Mouse (Mus musculus) lung, postnatal 4 days (tissue): ENCODE data around the gene Gm20708.

Experiments used
- DNase-seq, 2 experiments: peaks; one replicate each; pipeline ENCODE4 v3.0.0; 2021

Gene Gm20708

DNA sequence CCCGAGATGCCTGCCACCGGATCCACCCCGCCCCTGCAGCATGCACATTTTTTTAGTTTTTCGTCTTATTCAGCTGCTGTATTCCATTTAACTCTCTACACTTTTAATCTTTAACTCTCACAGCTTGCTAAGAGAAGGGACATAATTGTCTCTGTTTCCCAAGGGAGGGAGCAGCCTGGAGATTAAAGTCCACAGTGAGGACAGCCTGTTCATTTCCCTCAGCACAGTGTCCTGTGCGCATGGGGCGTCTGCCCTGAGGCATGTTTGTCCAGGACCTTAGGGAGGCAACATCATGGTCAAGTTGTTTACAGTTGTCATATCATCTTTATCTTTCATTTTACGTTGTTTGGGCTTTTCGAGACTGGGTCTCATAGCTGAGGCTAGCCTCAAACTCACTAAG lies 24.6 kb downstream of the Gm20708 start:
- no peak for DNase-seq

DNA sequence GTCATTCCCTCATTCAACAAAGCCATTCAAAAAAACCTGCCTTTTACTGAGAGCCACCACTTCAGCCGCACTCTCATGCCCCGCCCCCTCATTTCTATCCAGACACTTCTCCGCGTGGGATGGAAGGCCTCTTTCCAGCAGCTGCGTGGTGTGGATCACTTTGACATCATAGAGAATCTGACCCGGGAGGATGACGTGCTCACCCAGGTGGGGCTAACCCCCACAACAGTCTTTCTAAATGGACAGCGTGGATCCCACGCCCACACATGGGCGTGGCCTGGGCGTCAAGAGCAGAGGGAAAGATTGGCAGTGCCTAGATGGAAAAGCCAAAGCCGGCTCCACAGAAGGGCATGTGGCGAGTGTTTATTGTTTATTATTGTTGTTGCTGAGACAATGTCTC lies 26.8 kb downstream of the Gm20708 start:
- DNase-seq, result peak; percentile 46 to 72

DNA sequence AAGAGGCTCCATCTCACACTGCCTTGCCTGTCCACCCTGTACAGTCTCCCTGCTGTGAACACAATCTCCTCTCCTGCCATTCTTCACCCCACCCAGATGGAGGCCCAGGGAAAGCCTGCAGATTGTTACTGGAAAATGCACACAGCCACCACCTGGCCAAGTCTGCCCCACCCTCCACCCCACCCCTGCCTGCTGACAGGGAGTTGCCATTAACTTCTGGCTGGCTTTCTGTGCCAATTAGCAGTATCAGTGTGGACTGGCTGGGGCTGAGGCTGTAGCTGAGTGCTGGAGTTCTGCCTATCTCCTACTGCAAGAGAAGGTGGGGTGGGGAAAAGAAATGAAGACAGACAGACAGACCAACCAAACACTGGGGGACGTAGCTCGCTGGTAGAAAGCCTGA lies 29.1 kb downstream of the Gm20708 start:
- no peak for DNase-seq

DNA sequence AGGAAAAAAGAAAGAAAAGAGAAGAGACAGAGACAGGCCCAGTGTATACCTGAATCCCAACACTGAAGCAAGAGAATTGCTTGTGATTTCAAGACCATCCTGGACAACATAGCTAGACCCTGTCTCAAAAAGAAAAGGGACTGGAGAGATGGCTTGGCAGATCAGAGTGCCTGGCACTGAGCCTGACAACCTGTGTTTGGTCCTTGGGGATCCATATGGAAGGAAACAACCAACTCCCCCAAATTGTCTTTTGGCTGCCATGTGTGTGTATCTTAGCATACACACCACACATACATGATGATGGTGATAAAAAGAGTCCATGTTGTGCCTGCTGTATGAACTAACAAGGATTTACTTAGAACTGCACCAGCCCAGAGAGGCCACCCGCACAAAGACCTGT lies 29.6 kb downstream of the Gm20708 start:
- no peak for DNase-seq

DNA sequence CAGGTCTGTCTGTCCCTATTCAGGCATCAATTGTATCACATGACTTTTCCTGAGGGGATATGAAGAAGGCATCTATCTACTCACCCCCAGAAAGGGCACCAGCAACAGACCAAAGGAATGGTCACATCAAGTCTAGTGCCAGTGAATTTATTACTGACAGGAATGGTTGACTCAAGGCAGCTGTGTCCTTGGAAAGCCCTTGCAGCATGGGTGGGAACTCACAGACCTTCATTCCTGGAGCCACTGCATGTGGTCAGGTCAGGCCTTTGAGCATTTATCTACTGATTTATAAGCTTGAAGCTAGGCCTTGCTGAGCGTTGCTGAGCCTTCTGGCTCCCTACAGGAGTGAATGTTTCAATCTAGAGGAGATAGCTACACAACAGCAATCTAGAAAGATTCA lies 31.4 kb downstream of the Gm20708 start:
- DNase-seq, result no peak

DNA sequence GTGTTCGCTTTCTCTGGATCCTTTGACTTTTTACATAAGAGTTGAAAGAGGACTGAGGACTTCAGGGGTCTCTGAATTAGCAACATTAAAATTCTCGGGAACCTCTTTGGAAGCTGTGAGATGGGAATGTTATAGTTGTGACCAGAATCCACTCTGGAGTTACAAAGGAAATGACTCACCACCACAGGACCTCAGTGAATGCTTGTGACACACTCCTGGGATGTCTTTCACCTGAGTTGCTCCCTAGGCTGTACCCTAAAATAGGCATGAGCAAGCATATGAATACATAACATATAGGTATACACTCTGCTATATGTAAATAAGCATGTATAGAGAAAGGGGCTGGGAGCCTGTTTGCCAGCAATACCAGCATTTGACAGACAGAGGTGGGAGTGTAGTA lies 34.0 kb downstream of the Gm20708 start:
- DNase-seq, result no peak

DNA sequence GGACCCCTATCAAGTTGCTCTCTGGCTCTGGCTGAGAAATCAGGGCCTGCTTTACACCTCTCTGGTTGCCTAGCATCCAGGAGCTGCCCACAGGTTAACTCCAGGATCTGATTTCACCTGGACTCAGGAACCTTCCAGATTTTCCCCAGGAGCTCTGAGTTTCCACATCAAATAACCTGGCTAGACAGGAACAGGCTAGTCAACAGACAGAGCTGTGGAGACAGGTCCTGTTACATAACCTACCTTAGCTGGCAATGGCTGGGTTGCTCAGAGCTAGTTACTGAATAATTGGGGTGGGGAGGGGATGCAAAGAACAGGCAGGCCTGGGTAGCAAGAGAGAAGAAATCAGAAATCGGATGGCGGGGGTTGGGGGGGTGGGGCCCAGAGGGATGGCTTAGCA lies 35.5 kb downstream of the Gm20708 start:
- no peak for DNase-seq

DNA sequence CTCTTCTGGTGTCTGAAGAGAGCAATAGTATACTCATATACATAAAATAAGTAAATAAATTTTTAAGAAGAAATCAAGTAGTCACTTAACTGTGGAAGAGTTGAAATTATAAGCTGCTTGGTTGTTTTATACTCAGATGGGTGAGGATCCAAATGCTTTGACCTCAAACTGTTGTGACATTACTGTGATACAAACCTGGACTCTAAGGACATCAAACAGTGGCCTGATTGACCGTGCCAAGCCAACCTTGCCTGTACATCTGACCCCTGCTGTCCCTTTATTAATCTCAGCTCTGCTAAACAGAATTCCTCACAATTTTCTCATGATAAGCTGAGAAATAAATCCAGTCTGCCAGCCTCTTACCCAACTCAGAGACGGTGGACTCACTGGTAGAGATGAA lies 36.2 kb downstream of the Gm20708 start:
- DNase-seq, result no peak

DNA sequence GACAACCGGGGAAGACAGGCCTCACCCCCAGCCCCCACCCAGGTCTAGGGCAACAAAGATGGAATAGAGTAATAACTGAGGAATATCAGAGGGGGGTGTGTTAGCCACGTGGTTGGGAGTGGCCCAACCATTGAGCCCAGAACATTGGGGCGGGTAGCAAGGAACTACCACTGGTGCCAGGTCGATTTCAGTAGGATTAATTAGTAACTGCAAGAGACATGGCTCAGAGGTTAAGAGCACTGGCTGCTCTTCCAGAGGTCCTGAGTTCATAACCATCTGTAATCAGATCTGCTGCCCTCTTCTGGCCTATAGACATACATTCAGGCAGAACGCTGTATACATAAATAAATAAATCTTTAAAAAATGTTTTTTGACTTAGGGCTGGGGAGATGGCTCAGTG lies 37.2 kb downstream of the Gm20708 start:
- no peak for DNase-seq

DNA sequence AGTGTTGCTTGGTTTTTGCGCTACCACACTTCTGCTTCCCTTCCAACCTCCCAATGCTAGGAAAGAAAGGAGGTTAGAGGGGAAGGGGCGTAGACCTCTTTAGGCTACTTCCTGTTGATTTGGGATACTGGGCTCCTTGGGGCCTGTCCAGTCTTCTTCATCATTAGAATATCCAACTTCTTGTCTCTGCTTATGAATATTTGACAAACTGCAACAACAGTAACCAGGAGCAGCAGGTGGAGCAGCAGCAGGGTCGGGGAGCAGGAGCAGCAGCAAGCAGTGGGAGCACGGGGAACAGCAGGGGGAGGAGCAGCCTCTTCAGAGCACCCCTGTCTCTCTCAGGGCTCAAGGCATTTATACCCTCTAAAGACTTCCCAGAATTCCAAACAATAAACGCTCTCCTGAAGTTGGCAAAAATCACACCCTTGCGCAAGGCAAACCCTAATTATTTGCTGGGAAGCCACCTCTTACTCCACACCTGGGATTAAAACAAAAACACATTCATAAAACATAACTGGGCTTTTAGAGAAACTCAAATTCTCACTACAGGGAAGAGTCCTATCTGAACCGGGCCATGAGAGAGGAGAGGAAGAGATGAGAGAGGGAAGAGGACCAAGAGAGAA lies 38.2 kb downstream of the Gm20708 start:
- DNase-seq, result no peak

DNA sequence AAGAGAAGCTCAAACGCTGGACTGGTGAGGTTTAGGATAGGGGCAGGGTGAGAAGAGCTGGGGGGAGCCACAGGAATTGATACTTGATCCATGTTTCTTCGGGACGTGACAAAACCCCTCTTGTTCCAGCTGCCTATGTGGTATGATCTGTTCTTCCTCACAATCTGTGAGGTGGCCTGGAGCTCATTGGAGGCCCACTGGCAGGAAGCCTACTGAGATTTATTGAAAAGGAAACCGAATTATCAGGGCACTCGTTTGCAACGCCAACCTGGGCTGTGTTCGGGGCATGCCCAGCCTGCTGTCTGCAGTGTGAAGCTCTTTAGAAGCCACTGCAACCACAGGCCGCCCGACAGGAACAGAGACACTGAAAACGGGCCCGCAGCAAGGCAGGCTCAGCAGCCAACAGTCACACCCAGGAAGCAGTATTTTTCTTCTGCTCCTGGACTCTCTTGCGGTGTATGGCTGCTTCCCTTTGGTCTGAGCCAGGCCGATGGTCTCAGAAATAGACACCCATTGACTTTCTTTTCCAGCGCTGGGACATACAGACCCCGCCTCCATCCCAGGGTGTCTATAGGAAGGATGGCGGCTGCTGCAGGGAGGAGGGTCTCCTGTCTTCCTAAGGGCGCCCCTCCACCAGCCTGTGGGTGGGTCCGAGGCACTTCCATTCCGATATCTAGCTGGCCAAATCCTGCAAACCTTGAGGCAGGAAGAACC lies 39.0 kb downstream of the Gm20708 start:
- DNase-seq, result peak; percentile 67 to 68

DNA sequence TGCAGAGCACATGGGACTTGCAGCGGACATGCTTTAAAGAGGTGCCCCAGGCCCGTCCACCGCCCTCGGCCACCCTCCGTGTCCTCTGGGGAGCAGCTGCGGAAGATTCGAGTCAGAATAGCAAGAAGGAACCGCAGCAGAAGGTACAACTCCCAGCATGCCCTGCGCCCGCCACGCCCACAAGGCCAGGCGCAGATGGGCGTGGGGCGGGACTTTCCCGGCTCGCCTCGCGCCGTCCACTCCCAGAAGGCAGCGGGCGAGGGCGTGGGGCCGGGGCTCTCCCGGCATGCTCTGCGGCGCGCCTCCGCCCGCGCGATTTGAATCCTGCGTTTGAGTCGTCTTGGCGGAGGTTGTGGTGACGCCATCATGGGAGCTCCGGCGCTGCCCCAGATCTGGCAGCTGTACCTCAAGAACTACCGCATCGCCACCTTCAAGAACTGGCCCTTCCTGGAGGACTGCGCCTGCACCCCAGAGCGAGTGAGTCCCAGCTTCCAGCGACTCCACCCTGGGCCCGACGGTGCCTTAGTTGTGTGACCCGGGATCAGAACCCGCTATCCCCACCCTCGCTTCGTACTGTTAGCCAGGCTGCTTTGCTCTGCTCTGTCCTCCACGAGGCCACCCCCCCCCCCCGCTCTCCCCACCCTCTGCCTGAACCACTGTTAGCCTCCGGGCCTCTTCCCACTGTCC lies 39.7 kb downstream of the Gm20708 start, which contains the start of gene Birc5:
Gene Birc5, plus strand, starts transcription at position 267 of the 687 bp plus-strand sequence.
- peak; percentile 98 to 99 for DNase-seq

DNA sequence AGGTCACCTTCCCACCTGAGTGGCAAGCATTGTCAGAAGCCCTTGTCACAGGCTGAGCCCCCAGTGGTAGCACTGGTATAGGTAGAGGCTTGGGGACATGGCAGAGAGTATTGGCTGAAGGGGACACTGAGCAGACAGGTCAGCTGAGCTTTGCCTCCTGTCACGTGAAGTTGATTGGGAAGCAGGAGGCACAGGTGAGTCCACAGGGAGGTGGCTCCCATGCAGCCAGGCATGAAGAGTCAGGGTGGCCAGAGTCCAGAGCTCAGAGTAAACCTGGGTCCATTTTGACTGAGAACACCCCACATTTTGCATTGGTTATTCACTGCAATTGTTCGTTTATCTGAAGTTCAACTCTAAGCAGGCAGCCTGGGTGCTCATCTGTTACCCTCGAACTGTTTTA lies 43.4 kb downstream of the Gm20708 start:
- no peak for DNase-seq

DNA sequence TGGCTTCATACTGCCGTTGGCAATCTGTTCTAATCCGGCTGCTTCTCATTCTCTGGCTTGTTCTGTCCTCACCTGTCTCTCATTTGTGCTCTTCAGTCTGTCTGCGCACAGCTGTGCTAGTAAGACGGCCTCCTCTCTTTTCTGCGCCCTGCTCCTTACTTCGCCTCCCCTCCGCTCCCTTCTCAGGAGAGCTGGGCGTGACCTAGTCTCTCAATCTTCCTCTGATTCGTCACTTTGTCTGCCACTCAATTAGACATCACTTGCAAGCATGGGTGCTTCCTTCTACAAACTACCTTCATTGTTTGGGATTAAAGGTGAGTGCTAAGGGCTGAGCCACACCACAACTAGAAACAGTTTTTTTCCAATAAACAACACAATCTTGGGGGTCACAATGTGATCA lies 44.8 kb downstream of the Gm20708 start:
- DNase-seq, result no peak

DNA sequence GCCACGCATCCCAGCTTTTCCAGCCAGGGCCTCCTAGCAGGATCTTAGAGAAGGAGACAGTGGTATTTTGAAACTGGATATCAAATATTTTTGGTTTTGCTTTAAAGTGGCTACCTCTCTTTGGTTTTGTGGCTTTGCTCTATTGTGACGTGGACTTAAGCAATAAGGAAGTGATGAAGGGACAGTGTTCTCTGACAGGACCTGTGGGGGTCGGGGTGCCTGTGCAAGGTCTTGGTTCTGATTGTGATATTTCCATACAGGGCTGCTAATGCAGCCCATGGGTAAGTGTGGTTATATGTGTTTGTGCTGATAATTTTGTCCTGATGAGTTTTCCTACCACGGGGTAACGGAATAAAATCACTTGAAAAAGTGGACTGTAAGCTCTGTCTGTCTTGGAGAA lies 45.9 kb downstream of the Gm20708 start:
- no peak for DNase-seq

DNA sequence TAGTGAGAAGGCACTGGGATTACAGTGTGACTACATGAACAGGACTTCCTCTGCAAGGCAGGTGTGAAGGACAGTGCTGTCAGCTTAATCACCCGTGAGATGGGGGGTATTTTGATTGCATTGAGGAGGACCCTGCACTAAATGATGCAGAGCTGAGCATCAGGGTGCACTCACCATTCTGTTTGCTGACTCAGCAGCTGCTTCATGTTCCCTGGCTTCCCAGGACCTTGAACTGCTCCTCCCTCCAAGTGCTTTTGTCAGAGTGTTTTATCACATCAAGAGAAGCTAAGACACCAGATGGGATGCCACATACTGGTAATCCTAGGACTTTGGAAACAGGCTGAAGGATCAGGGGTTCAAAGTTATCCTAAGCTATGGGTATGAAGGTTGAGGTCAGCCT lies 46.5 kb downstream of the Gm20708 start:
- DNase-seq, result no peak

DNA sequence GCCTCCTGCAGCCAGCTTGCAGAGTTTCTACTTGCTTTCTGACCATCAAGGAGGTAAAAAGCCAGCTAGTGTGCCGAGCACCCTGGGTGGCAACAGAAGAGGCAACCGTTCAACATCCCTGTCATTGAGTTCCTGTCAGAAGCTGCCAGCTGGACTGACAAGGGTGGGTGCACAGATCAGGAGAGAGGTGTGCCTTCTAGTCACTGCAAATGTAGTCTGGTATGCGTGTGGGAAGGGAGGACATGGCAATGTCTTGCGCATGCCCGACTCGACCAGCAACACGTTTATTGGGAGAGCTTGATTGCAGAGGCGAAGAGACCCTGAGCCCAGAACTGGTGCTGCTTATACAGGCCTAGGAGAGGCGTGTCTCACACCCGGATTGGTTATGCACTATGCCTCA lies 48.0 kb downstream of the Gm20708 start:
- no peak for DNase-seq

DNA sequence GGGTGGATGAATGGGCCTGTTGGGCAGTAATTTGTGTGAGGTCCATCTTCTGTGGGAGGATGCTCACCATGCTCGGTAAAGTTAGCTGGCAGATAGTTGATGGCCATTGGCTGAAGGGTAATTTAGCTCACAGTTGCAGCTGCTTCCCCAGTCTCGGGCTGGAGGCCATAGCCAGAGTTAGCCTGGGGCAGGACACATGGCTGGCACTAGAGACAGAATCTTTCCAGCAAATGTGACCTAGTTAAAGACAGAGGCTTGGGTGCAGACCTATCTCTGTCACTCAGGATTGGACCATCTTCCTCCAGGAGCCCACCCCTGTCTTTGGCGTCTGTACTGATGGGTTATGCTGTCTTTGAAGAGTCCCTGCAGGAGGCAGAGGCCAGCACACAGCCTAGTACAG lies 48.9 kb downstream of the Gm20708 start:
- no peak for DNase-seq

DNA sequence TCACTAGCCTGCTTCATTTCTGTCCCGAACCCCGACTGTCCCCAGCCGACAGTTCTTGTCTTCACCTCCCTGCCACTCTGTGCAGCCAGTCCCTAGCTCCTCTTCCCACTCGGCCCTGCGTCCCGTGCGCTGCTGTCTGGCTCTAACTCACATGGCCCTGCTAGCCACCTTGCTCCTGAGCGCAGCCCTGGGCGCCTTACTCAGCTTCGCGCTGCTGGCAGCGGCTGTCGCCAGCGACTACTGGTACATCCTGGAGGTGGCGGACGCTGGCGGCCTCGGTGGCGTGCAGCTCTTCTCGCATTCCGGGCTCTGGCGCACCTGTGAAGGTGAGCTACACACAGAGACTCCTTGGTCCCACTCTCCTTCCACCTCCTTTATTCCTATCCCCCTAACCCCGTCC lies 51.1 kb downstream of the Gm20708 start, which contains the start of gene Tmem235:
Gene Tmem235, plus strand, starts transcription at position 152 of the 400 bp plus-strand sequence.
- DNase-seq, result no peak

DNA sequence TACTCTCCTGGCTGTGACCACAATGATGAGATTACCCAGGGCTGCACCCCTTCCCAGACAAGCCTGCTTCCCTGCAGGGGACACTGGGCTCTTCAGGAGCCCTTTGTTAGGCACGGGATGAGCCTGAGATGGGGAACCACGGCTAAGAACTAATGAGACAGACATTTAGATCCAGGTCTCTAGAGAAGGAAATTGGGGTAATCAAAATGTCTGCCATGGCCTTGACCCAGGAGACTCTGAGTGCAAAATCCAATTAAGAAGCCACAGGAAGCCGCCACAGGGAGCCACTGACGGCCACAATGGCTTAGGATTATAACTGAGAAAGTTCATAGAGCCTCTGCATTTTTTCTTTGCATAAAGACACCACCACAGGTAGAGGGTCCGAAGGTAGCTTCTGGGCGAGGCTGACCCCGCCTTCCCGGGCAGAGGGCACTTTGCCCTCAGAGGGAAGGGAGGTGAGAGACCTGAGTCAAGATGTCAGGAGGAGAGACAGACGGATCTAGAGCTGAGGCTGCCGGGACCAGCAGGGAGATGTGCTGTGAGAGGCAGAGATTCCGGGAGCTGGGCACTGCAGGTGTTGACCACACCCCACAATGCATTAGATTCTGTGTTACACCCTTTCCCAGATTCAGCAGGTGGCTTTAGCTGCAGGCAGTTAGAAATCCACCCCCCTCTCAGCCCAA lies 53.8 kb downstream of the Gm20708 start:
- no peak for DNase-seq

DNA sequence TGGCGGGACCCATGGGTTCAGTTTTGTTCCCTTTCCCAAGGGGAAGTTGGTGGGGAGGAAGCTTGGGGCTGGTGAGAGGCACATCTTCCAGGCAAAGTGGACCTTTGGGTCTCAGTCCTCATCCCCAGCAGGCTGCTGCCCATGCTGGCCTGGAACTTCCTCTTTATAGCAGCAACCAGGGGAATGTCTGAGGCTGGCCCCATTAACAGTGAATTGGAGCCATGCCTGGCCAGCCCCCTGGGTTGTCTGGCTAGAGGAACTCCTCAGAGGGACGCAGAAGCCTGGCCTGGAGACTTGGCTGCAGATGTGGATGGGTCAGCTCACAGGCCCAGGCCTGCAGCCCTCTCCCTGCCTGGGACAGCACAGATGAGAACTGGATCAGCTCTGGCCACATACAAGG lies 55.3 kb downstream of the Gm20708 start:
- no peak for DNase-seq

DNA sequence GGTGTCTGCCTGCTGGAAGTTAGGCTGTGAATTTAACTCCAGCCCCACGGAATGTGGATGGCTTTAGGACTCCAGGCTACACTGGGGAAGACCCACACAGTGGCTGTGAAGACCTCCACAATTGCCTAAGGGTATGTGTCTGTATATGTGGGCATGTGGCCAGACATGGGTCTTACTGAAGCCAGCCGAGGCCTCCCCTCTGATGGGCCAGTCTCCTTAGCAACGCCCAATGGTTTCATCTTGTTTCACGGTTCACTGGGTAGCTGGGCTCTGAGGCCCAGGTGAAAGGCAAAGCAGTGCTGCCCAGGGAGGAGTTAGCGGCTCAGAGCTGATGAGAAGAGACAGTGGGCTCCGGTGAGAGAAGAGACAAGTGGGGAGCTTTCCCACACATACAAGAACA lies 56.5 kb downstream of the Gm20708 start:
- no peak for DNase-seq

DNA sequence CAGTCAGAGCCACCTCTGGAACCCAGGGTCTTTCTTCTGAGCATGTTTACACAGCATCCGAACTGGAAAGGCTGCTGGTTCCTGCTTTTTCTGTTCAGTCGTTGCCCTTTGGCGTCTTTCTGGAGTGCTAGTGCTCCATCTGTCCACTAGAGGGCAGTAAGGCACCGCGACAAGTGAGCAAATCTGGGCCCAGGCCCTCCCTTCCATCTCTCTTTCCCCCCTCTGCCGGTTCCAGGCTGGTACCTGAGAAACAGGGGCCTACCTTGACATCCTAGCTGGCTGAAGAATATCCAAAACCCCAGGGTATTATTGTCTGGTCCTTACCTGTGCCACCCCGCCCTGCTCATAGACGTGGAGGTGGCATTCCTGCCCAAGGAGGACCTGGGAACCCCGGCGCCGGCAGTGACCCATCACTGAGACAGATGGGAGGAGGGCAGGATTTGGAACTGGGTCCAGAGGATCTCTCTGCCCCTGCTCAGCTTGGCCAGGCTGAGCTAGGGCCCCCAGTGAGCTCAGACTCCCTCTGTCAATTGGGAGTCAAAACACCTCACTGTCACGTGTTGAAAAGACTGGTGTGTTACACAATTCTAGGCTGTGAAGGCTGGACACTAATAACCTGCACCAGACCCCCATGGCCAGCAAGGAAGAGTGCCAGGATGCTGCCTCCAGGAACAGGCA lies 61.4 kb downstream of the Gm20708 start:
- peak; percentile 72 to 85 for DNase-seq
